Mouse (Mus musculus): ENCODE results near the gene Zfyve28. TPM values are rescaled to one million over a fixed set of nuclear protein-coding genes. Genes with fewer than 3 reads are reported as not detected.
A peak's percentile ranks its signal among the peaks of the same experiment; 100 is the strongest.

Zfyve28 gene
- polyA plus RNA-seq, 1 experiment, result 2.8 TPM

GRCm38 (mm10) chr5:34276191-34276590, 12.1 kb downstream of the Zfyve28 start:
- Histone ChIP-seq H3K9ac (ENCODE audit: low read depth, poor library complexity, severe bottlenecking) (no peak overlapping the region), H3K4me1 (ENCODE audit: control insufficient read depth, insufficient read depth, low read length) (no peaks in the 10 kb centered on the region), H3K4me3 (ENCODE audit: low read depth, low read length) (no peak overlapping the region), H3K9me3 (replicated peaks; ENCODE audit: control insufficient read depth, insufficient read depth, low read length, poor library complexity, severe bottlenecking) (no peaks in the 10 kb centered on the region), H3K27me3 (ENCODE audit: control insufficient read depth, insufficient read depth, low read length, poor library complexity, severe bottlenecking) (no peaks in the 10 kb centered on the region), H3K36me3 (ENCODE audit: control insufficient read depth, insufficient read depth, low read length, poor library complexity, severe bottlenecking) (no peaks in the 10 kb centered on the region), H3K27ac (ENCODE audit: insufficient read depth, low read length) (no peak overlapping the region)
- TF ChIP-seq CTCF (IDR thresholded peaks at IDR 0.05; ENCODE audit: low read depth, low read length) (no peak), EP300 (IDR thresholded peaks at IDR 0.05; ENCODE audit: insufficient read depth, low read depth, low read length) (no peak), POLR2A (IDR thresholded peaks at IDR 0.05; ENCODE audit: insufficient read depth, low read length) (no peak)

DNA sequence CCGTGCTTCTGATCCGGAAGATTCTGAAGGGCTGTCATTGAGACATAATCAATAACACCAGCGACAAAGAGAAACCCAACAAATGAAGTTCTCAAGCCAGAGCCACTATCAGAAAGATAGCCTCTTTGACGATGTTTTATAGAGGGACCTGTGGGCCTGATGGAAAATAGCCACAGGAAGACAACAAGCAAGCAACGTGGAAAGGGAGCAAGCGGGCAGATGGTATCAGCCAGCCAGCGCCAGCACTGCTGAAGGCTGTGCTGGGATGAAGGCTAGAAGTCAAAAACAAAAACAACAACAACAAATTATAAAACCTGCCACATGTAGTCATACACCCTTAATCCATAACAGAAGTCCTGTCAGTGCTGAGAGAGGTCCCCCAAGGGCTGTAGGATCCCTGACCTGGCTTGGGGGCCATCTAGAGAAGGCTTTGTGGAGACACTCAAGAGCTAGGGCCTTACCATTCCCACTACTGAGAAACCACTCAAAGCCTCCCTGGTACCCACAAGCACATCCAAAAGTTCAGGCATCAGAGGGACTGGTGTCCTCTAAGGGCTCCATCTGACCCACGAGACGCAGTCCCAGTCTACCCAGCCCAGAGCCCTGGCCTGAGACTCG, 13.5 kb downstream of the Zfyve28 start:
- Histone ChIP-seq H3K27ac (ENCODE audit: insufficient read depth, low read length) (no peak overlapping the region), H3K27me3 (ENCODE audit: control insufficient read depth, insufficient read depth, low read length, poor library complexity, severe bottlenecking) (no peaks in the 10 kb centered on the region), H3K9ac (ENCODE audit: low read depth, poor library complexity, severe bottlenecking) (no peak overlapping the region), H3K36me3 (ENCODE audit: control insufficient read depth, insufficient read depth, low read length, poor library complexity, severe bottlenecking) (no peaks in the 10 kb centered on the region), H3K4me1 (ENCODE audit: control insufficient read depth, insufficient read depth, low read length) (no peaks in the 10 kb centered on the region), H3K4me3 (ENCODE audit: low read depth, low read length) (no peak overlapping the region), H3K9me3 (replicated peaks; ENCODE audit: control insufficient read depth, insufficient read depth, low read length, poor library complexity, severe bottlenecking) (no peaks in the 10 kb centered on the region)
- TF ChIP-seq POLR2A (IDR thresholded peaks at IDR 0.05; ENCODE audit: insufficient read depth, low read length) (no peak), CTCF (IDR thresholded peaks at IDR 0.05; ENCODE audit: low read depth, low read length) (no peak)

DNA sequence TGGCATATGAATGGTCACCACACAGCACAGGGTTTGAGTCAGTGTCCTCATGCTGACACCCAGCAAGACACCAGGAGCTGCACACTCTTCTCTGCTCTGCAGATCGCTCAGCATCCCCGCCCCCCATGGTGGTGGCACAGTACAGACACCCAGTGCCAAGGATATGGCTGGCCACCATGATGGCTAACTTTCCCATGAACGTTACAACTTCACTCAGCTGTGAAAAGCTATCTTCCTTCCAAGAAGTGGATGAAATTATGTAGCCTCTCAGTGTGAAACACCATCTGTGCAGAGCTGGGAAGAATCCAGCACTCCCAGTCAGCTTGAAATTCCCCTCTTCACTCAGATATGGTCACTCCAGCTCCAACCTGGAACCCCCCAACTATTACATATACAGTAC, 14.0 kb downstream of the Zfyve28 start:
- Histone ChIP-seq H3K4me1 (ENCODE audit: control insufficient read depth, insufficient read depth, low read length) (no peaks in the 10 kb centered on the region), H3K9me3 (replicated peaks; ENCODE audit: control insufficient read depth, insufficient read depth, low read length, poor library complexity, severe bottlenecking) (no peaks in the 10 kb centered on the region), H3K27ac (ENCODE audit: insufficient read depth, low read length) (no peak overlapping the region), H3K4me3 (ENCODE audit: low read depth, low read length) (no peak overlapping the region), H3K27me3 (ENCODE audit: control insufficient read depth, insufficient read depth, low read length, poor library complexity, severe bottlenecking) (no peaks in the 10 kb centered on the region), H3K36me3 (ENCODE audit: control insufficient read depth, insufficient read depth, low read length, poor library complexity, severe bottlenecking) (no peaks in the 10 kb centered on the region), H3K9ac (ENCODE audit: low read depth, poor library complexity, severe bottlenecking) (no peak overlapping the region)
- TF ChIP-seq POLR2A (IDR thresholded peaks at IDR 0.05; ENCODE audit: insufficient read depth, low read length), result no peak
- TF ChIP-seq CTCF (IDR thresholded peaks at IDR 0.05; ENCODE audit: low read depth, low read length), result no peak
- TF ChIP-seq EP300 (IDR thresholded peaks at IDR 0.05; ENCODE audit: insufficient read depth, low read depth, low read length), result no peak

GRCm38 (mm10) chr5:34273251-34273681, 15.0 kb downstream of the Zfyve28 start:
- Histone ChIP-seq H3K27ac (ENCODE audit: insufficient read depth, low read length) (no peak overlapping the region), H3K9ac (ENCODE audit: low read depth, poor library complexity, severe bottlenecking) (no peak overlapping the region), H3K36me3 (ENCODE audit: control insufficient read depth, insufficient read depth, low read length, poor library complexity, severe bottlenecking) (no peaks in the 10 kb centered on the region), H3K27me3 (ENCODE audit: control insufficient read depth, insufficient read depth, low read length, poor library complexity, severe bottlenecking) (no peaks in the 10 kb centered on the region), H3K4me1 (ENCODE audit: control insufficient read depth, insufficient read depth, low read length) (no peaks in the 10 kb centered on the region), H3K4me3 (ENCODE audit: low read depth, low read length) (no peak overlapping the region), H3K9me3 (replicated peaks; ENCODE audit: control insufficient read depth, insufficient read depth, low read length, poor library complexity, severe bottlenecking) (no peaks in the 10 kb centered on the region)
- no peak for TF ChIP-seq EP300 (IDR thresholded peaks at IDR 0.05; ENCODE audit: insufficient read depth, low read depth, low read length)
- no peak for TF ChIP-seq POLR2A (IDR thresholded peaks at IDR 0.05; ENCODE audit: insufficient read depth, low read length)
- TF ChIP-seq CTCF (IDR thresholded peaks at IDR 0.05; ENCODE audit: low read depth, low read length), result no peak

GRCm38 (mm10) chr5:34271743-34272142, 16.5 kb downstream of the Zfyve28 start:
- Histone ChIP-seq H3K9ac (ENCODE audit: low read depth, poor library complexity, severe bottlenecking) (no peak overlapping the region), H3K27me3 (ENCODE audit: control insufficient read depth, insufficient read depth, low read length, poor library complexity, severe bottlenecking) (no peaks in the 10 kb centered on the region), H3K4me1 (ENCODE audit: control insufficient read depth, insufficient read depth, low read length) (no peaks in the 10 kb centered on the region), H3K36me3 (ENCODE audit: control insufficient read depth, insufficient read depth, low read length, poor library complexity, severe bottlenecking) (no peaks in the 10 kb centered on the region), H3K27ac (ENCODE audit: insufficient read depth, low read length) (no peak overlapping the region), H3K9me3 (replicated peaks; ENCODE audit: control insufficient read depth, insufficient read depth, low read length, poor library complexity, severe bottlenecking) (no peaks in the 10 kb centered on the region), H3K4me3 (ENCODE audit: low read depth, low read length) (no peak overlapping the region)
- peak; percentile 91 for TF ChIP-seq CTCF (IDR thresholded peaks at IDR 0.05; ENCODE audit: low read depth, low read length)
- no peak for TF ChIP-seq POLR2A (IDR thresholded peaks at IDR 0.05; ENCODE audit: insufficient read depth, low read length)
- TF ChIP-seq EP300 (IDR thresholded peaks at IDR 0.05; ENCODE audit: insufficient read depth, low read depth, low read length), result no peak

GRCm38 (mm10) chr5:34269921-34270465, 18.3 kb downstream of the Zfyve28 start:
- H3K4me1 ChIP-seq (ENCODE audit: control insufficient read depth, insufficient read depth, low read length), result no peaks in the 10 kb centered on the region
- H3K9me3 ChIP-seq (replicated peaks; ENCODE audit: control insufficient read depth, insufficient read depth, low read length, poor library complexity, severe bottlenecking), result no peaks in the 10 kb centered on the region
- no peaks in the 10 kb centered on the region for H3K27me3 ChIP-seq (ENCODE audit: control insufficient read depth, insufficient read depth, low read length, poor library complexity, severe bottlenecking)
- H3K36me3 ChIP-seq (ENCODE audit: control insufficient read depth, insufficient read depth, low read length, poor library complexity, severe bottlenecking), result no peaks in the 10 kb centered on the region
- H3K9ac ChIP-seq (ENCODE audit: low read depth, poor library complexity, severe bottlenecking), result no peak overlapping the region
- H3K27ac ChIP-seq (ENCODE audit: insufficient read depth, low read length), result no peak overlapping the region
- TF ChIP-seq POLR2A (IDR thresholded peaks at IDR 0.05; ENCODE audit: insufficient read depth, low read length) (no peak), EP300 (IDR thresholded peaks at IDR 0.05; ENCODE audit: insufficient read depth, low read depth, low read length) (no peak), CTCF (IDR thresholded peaks at IDR 0.05; ENCODE audit: low read depth, low read length) (no peak)
- no peak overlapping the region for H3K4me3 ChIP-seq (ENCODE audit: low read depth, low read length)
